Mouse (Mus musculus) lung, postnatal 25 days (tissue): Measurements from ENCODE around the gene Mettl16.

Experiments used
- DNase-seq: peaks from one replicate; pipeline ENCODE4 v3.0.0; 2022; ENCODE audit warnings: low spot score

The Mettl16 gene

GRCm38 (mm10) chr11:74831606-74832451 lies 61.2 kb downstream of the Mettl16 start:
- DNase-seq, result peak; percentile 99

- DNase-seq, result peak; percentile 72
Observed at GRCm38 (mm10) chr11:74832503-74833143, 62.0 kb downstream of the Mettl16 start.

GRCm38 (mm10) chr11:74833536-74834358 lies 63.1 kb downstream of the Mettl16 start:
- DNase-seq, result no peak

GRCm38 (mm10) chr11:74834359-74834638 lies 63.7 kb downstream of the Mettl16 start:
- DNase-seq, result no peak

GRCm38 (mm10) chr11:74834650-74835277 lies 64.1 kb downstream of the Mettl16 start:
- DNase-seq, result no peak

- DNase-seq, result no peak
Observed at GRCm38 (mm10) chr11:74835593-74836224, 65.1 kb downstream of the Mettl16 start.

GRCm38 (mm10) chr11:74836225-74837055 lies 65.8 kb downstream of the Mettl16 start:
- DNase-seq, result no peak

- DNase-seq, result no peak
Observed at GRCm38 (mm10) chr11:74837056-74837693, 66.5 kb downstream of the Mettl16 start.

- DNase-seq, result peak; percentile 98
Observed at GRCm38 (mm10) chr11:74837694-74838431, 67.2 kb downstream of the Mettl16 start.

- peak; percentile 96 for DNase-seq
Observed at GRCm38 (mm10) chr11:74838441-74838840, 67.8 kb downstream of the Mettl16 start.

- peak; percentile 87 for DNase-seq
Observed at GRCm38 (mm10) chr11:74838971-74839370, 68.3 kb downstream of the Mettl16 start.

GRCm38 (mm10) chr11:74839860-74840715 lies 69.5 kb downstream of the Mettl16 start:
- DNase-seq, result no peak

GRCm38 (mm10) chr11:74840739-74841138 lies 70.1 kb downstream of the Mettl16 start:
- no peak for DNase-seq

- DNase-seq, result no peak
Observed at GRCm38 (mm10) chr11:74841366-74841765, 70.7 kb downstream of the Mettl16 start.

- no peak for DNase-seq
Observed at GRCm38 (mm10) chr11:74842045-74842444, 71.4 kb downstream of the Mettl16 start.

- no peak for DNase-seq
Observed at GRCm38 (mm10) chr11:74842656-74843434, 72.2 kb downstream of the Mettl16 start.

- DNase-seq, result no peak
Observed at GRCm38 (mm10) chr11:74843435-74843714, 72.7 kb downstream of the Mettl16 start.

GRCm38 (mm10) chr11:74843761-74844160 lies 73.1 kb downstream of the Mettl16 start:
- DNase-seq, result no peak
